Mouse (Mus musculus) neural tube, embryonic 12.5 days (tissue): ENCODE measurements around the gene Esp4. TPM values are rescaled to one million over a fixed set of nuclear protein-coding genes. Genes with fewer than 3 reads are reported as not detected.
"Not testable (repeated sequence)": the region's sequence is repeated elsewhere in the genome, so short reads cannot be mapped to it uniquely, and the experiment has no call there.

Source experiments
- ATAC-seq: fragments of 200-750 bp; cut with Nextera tagmentation; 2 replicates; pipeline ENCODE4 v1.8.0; 2017; ENCODE audit warnings: low read depth, mild to moderate bottlenecking, moderate TSS enrichment, moderate library complexity; ENCODE audit not compliant: low FRiP score
- H3K27ac ChIP-seq: fragments of 300-500 bp; sonication (generic); 2 replicates; pipeline ENCODE4 v1.5.1; 2016
- H3K27me3 ChIP-seq: fragments of 300-500 bp; sonication (generic); replicated peaks from 2 replicates; pipeline ENCODE4 v1.6.1; 2016; ENCODE audit warnings: mild to moderate bottlenecking
- H3K36me3 ChIP-seq: fragments of 300-500 bp; sonication (generic); 2 replicates; pipeline ENCODE4 v1.6.1; 2016; ENCODE audit warnings: mild to moderate bottlenecking
- H3K4me1 ChIP-seq: fragments of 300-500 bp; sonication (generic); 2 replicates; pipeline ENCODE4 v1.6.1; 2016
- H3K4me2 ChIP-seq: fragments of 300-500 bp; sonication (generic); replicated peaks from 2 replicates; pipeline ENCODE4 v1.6.1; 2016; ENCODE audit warnings: mild to moderate bottlenecking
- H3K4me3 ChIP-seq: fragments of 300-500 bp; sonication (generic); 2 replicates; pipeline ENCODE4 v1.5.1; 2016
- H3K9ac ChIP-seq: fragments of 300-500 bp; sonication (generic); 2 replicates; pipeline ENCODE4 v1.6.1; 2016; ENCODE audit warnings: mild to moderate bottlenecking
- H3K9me3 ChIP-seq: fragments of 300-500 bp; sonication (generic); 2 replicates; pipeline ENCODE4 v1.6.1; 2016; ENCODE audit warnings: mild to moderate bottlenecking
- WGBS: fragments of 180-500 bp; shearing (Covaris S2); methylation state at CpG from one replicate; pipeline ENCODE4 v1.1.7; 2016; 5-methylcytosine and 5-hydroxymethylcytosine counted together
- polyA plus RNA-seq: library from polyadenylated mRNA; unstranded; fragments of >200 nt; fragmentation: Nextera tagmentation; extraction: Ambion mirVana; gene quantifications from 2 replicates; pipeline ENCODE4 v1.2.1, GENCODE M21; 2016

Gene Esp4
- not detected in 2 replicates for polyA plus RNA-seq

DNA sequence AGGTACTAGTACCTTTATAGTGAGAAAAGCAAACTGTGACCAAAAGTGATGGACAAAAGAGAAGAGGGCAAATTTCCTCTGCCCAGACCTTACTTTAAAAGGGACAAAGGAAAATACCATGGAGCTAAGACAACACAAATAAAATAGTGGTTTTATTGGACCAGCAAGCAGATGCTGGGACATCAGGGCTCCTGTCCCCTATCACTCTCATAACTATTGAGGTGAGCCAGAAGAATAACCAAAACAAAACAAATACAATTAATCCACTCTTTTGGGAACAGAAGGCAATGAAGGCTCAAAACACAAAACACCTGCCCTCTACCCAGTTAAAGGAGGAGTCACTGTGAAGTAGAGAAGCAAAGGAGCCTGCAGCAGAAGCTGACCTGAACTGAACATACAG, at the start of gene Esp4:
TSS of gene Esp4 (plus strand) at position 301 of the 400 bp plus-strand sequence.
- ATAC-seq, result no peak
- Histone ChIP-seq H3K27ac (no peak within 1 kb of the TSS), H3K4me1 (no peaks in the 10 kb centered on the region), H3K9me3 (no peaks in the 10 kb centered on the region), H3K9ac (no peak within 1 kb of the TSS), H3K36me3 (no peaks in the 10 kb centered on the region), H3K4me3 (no peak within 1 kb of the TSS), H3K27me3 (no peaks in the 10 kb centered on the region), H3K4me2 (no peak within 1 kb of the TSS)

DNA sequence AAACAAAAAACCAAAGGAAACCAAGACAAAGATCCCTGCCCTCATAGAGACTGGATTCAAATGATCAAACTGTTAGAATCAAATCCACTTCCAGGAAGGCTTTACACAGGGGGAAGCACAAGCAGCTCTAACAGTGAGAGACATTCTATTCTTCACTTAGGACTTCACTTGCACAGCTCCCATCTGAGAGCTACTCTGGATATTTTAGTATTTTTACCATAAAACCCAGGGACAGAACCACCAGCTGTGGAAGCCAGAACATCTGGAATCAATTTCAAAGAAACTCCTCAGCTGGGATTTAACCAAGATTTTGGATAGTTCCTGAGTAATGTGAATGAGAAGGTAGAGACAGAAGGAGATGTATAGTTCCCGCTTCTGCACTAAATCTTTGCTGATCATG, 44.9 kb upstream of the Esp4 start:
- H3K4me3 ChIP-seq, result no peak overlapping the region
- H3K27me3 ChIP-seq, result no peaks in the 10 kb centered on the region
- no peaks in the 10 kb centered on the region for H3K9me3 ChIP-seq
- no peaks in the 10 kb centered on the region for H3K4me1 ChIP-seq
- no peak overlapping the region for H3K27ac ChIP-seq
- no peak overlapping the region for H3K4me2 ChIP-seq
- H3K9ac ChIP-seq, result no peak overlapping the region
- no peak for ATAC-seq
- no peaks in the 10 kb centered on the region for H3K36me3 ChIP-seq
- 85% methylated on average over 1 of the region's 1 CpGs for WGBS

DNA sequence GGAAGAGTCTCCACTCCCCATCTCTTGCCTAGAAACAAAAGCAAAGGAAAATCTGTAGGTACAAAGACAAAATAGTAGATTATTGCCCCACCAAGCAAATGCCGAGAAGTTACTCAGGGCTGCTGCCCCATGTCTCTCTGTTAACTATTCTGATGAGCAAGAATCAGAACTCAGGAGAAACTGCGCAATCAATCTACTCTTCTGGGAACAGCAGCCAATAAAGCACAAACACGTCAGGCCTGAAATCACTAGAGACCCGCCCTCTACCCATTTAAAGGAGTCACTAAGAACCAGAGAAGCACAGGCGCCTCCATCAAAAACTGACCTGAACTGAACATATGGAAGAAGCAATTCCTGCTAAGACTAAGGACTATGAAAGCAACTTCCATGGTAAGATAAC, 37.2 kb upstream of the Esp4 start, which contains the start of gene Esp6:
TSS of gene Esp6 (plus strand) at position 301 of the 400 bp plus-strand sequence.
- no peaks in the 10 kb centered on the region for H3K36me3 ChIP-seq
- H3K27me3 ChIP-seq, result no peaks in the 10 kb centered on the region
- no peaks in the 10 kb centered on the region for H3K4me1 ChIP-seq
- no peak for ATAC-seq
- no peak within 1 kb of the TSS for H3K9ac ChIP-seq
- WGBS, result 83% methylated on average over 5 of the region's 5 CpGs
- no peak within 1 kb of the TSS for H3K4me2 ChIP-seq
- H3K9me3 ChIP-seq, result no peaks in the 10 kb centered on the region
- no peak within 1 kb of the TSS for H3K27ac ChIP-seq
- H3K4me3 ChIP-seq, result no peak within 1 kb of the TSS

DNA sequence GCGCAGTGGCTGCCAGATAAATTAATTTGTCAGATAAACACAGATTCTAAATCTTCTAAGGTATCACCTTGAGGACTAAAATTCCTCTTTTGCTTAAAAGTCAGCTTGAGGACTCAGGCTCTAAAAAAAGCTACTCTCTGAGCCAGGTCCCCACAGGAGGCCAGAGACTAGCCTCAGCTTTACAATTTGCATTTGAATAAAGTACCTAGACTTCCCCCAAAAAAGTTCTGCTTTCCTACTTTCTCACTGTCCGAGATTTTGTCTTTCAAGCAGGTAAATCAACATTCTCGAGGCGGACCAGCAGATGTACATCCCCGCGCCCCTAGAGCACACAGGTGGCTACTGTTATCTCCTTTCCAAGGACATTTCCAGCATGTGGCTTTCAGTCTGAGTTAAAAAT, 14.5 kb upstream of the Esp4 start:
- WGBS, result 41% methylated on average over 6 of the region's 6 CpGs

DNA sequence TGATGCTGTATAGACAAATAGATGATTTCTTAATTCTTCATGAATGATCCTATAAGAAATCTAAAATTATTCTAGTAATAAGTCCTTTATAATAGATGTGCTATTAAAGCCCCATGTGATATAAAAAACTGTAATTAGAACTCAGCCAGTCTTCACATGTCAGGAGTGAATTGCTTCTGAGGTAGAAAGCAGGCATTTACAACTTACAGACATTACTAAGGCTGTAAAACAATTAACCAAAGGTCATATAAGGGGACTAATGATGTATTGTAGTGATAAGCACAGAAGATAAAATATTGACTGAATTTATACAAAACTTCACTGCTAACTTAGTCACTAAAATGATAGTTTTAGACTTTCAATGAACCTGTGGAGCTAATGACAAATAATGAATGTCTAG, 7.1 kb upstream of the Esp4 start:
- Histone ChIP-seq H3K4me2 (no peak overlapping the region), H3K27me3 (no peaks in the 10 kb centered on the region), H3K9me3 (no peaks in the 10 kb centered on the region), H3K4me3 (no peak overlapping the region), H3K27ac (no peak overlapping the region), H3K4me1 (no peaks in the 10 kb centered on the region), H3K9ac (no peak overlapping the region), H3K36me3 (no peaks in the 10 kb centered on the region)
- ATAC-seq, result no peak

More for the DNA sequence above, 14.5 kb upstream of the Esp4 start:
- not testable (repeated sequence) for H3K36me3 ChIP-seq, ATAC-seq, H3K9me3 ChIP-seq, H3K27ac ChIP-seq, H3K4me1 ChIP-seq, H3K27me3 ChIP-seq, H3K9ac ChIP-seq, H3K4me2 ChIP-seq, H3K4me3 ChIP-seq

DNA sequence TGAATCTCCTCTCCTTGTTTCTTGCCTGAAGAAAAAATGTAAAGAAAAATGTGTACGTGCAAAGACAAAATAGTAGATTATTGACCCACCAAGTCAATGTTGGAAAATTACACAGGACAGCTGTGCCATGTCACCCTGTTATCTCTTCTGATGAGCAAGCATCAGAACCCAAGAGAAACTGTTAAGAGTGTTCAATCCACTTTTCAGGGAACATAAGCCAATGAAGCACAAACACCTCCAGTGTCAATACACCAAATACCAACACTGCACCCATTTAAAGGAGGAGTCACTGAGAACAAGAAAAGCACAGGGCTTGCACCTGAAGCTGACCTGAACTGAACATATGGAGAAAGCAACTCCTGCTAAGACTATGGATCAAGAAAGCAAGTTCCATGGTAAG, 33.4 kb downstream of the Esp4 start, which contains the start of gene Esp3:
TSS of gene Esp3 (plus strand) at position 301 of the 400 bp plus-strand sequence.
- not testable (repeated sequence) for ATAC-seq
- WGBS, result 95% methylated on average over 1 of the region's 1 CpGs

More for the DNA sequence above, 33.4 kb downstream of the Esp4 start, which contains the start of gene Esp3:
- not testable (repeated sequence) for H3K9ac ChIP-seq, H3K27ac ChIP-seq, H3K9me3 ChIP-seq, H3K4me3 ChIP-seq, H3K27me3 ChIP-seq, H3K36me3 ChIP-seq, H3K4me1 ChIP-seq, H3K4me2 ChIP-seq

Other genes starting within 250 kb of the Esp4 start
- not detected in 2 replicates for gene Esp8, start 78.6 kb upstream of the Esp4 start, polyA plus RNA-seq
- not detected in 2 replicates for gene Esp6, start 37.1 kb upstream of the Esp4 start, polyA plus RNA-seq
- not detected in 2 replicates for gene Esp3, start 33.5 kb downstream of the Esp4 start, polyA plus RNA-seq
- gene Esp1, start 128.5 kb downstream of the Esp4 start, polyA plus RNA-seq, result not detected in 2 replicates
- not detected in 2 replicates for gene Crisp2, start 208.4 kb downstream of the Esp4 start, polyA plus RNA-seq
- gene Rhag, start 212.5 kb downstream of the Esp4 start, polyA plus RNA-seq, result 2.6 and 2.8 TPM in 2 replicates